Mouse (Mus musculus) ES-E14 (cell line): ENCODE data around the gene Ak5. TPM values are rescaled to one million over a fixed set of nuclear protein-coding genes. Genes with fewer than 3 reads are reported as not detected.

Experiments
- DNase-seq: peaks from one replicate; pipeline ENCODE4 v3.0.0-alpha.2; 2013; ENCODE audit warnings: low read depth, low spot score
- H3K27ac ChIP-seq: 2 replicates; pipeline ENCODE4 v1.5.1; 2012; ENCODE audit warnings: low read depth, mild to moderate bottlenecking, low read length, moderate library complexity, mixed read lengths; ENCODE audit not compliant: poor library complexity, insufficient read depth, severe bottlenecking
- H3K36me3 ChIP-seq: 2 replicates; pipeline ENCODE4 v1.6.1; 2012; ENCODE audit warnings: mild to moderate bottlenecking, low read length, moderate library complexity, mixed read lengths; ENCODE audit not compliant: control insufficient read depth, poor library complexity, insufficient read depth, severe bottlenecking
- H3K4me1 ChIP-seq, 2 experiments: fragments of 150-350 bp in 1 of 2; sonication (generic) in 1 of 2; 2 replicates each; pipeline ENCODE4 v1.6.1; 2012; ENCODE audit warnings: low read length in 2 of 2, mild to moderate bottlenecking in 1 of 2, mixed read lengths in 1 of 2; ENCODE audit not compliant: control insufficient read depth in 2 of 2, insufficient read depth in 2 of 2, poor library complexity in 1 of 2
- H3K4me3 ChIP-seq, 2 experiments: fragments of 150-350 bp in 1 of 2; sonication (generic) in 1 of 2; 2 replicates each; pipeline ENCODE4 v1.5.1; 2012; ENCODE audit warnings: low read length in 2 of 2, low read depth in 1 of 2, mild to moderate bottlenecking in 1 of 2, mixed read lengths in 1 of 2; ENCODE audit not compliant: insufficient read depth in 1 of 2, poor library complexity in 1 of 2, severe bottlenecking in 1 of 2
- H3K9ac ChIP-seq: 2 replicates; pipeline ENCODE4 v1.6.1; 2012; ENCODE audit warnings: low read depth, mild to moderate bottlenecking, low read length, mixed read lengths; ENCODE audit not compliant: poor library complexity, insufficient read depth, severe bottlenecking
- H3K9me3 ChIP-seq: fragments of 150-350 bp; sonication (generic); 2 replicates; pipeline ENCODE4 v1.6.1; 2012; ENCODE audit warnings: low read depth, mild to moderate bottlenecking, low read length; ENCODE audit not compliant: control insufficient read depth, insufficient read depth
- CHD2 ChIP-seq: IDR thresholded peaks from 2 replicates; pipeline ENCODE4 v1.6.1; 2014; ENCODE audit warnings: mild to moderate bottlenecking, low read depth, low read length, inconsistent platforms
- HCFC1 ChIP-seq: IDR thresholded peaks from 2 replicates; pipeline ENCODE4 v1.6.1; 2012; ENCODE audit warnings: low read length, inconsistent platforms, borderline replicate concordance; ENCODE audit not compliant: insufficient read depth
- MAFK ChIP-seq: IDR thresholded peaks from 2 replicates; pipeline ENCODE4 v1.6.1; 2014; ENCODE audit warnings: mild to moderate bottlenecking, low read depth, low read length, inconsistent platforms; ENCODE audit not compliant: insufficient read depth
- ZC3H11A ChIP-seq: IDR thresholded peaks from 2 replicates; pipeline ENCODE4 v1.6.1; 2012; ENCODE audit warnings: low read depth, mild to moderate bottlenecking, inconsistent platforms, low read length, borderline replicate concordance
- ZNF384 ChIP-seq: IDR thresholded peaks from 2 replicates; pipeline ENCODE4 v1.6.1; 2012; ENCODE audit warnings: low read depth, low read length, inconsistent platforms
- in situ Hi-C, 2 experiments: fragments of 600-800 bp; cut with MboI; formaldehyde crosslinking; loops; one replicate each; pipeline ENCODE4 v1.15.1; 2025; ENCODE audit warnings: low sequenced_read_pairs in 2 of 2, inconsistent platforms in 1 of 2; ENCODE audit not compliant: unreplicated experiment in 2 of 2
- total RNA-seq: library from RNA; depleted of rRNA; stranded (reverse); fragments of 300-350 nt; gene quantifications from 2 replicates; pipeline ENCODE4 v1.2.3, GENCODE M21; 2012

Gene Ak5
- total RNA-seq, 1 experiment, result 0.76 TPM

- Histone ChIP-seq H3K9ac (no peak overlapping the region), H3K4me3 (no peak overlapping the region), H3K27ac (no peak overlapping the region), H3K9me3 (no peaks in the 10 kb centered on the region), H3K4me1 (no peaks in the 10 kb centered on the region), H3K36me3 (no peaks in the 10 kb centered on the region)
- no peak for DNase-seq
- in situ Hi-C loops, result no loop called here
- TF ChIP-seq HCFC1, result no peak
- TF ChIP-seq ZNF384, result no peak
- no peak for TF ChIP-seq MAFK
- TF ChIP-seq ZC3H11A, result no peak
- no peak for TF ChIP-seq CHD2
Measured at GRCm38 (mm10) chr3:152495415-152495898, 172.7 kb downstream of the Ak5 start.

- in situ Hi-C loops, result no loop called here
- Histone ChIP-seq H3K9ac (no peak overlapping the region), H3K4me1 (no peaks in the 10 kb centered on the region), H3K27ac (no peak overlapping the region), H3K36me3 (no peaks in the 10 kb centered on the region), H3K9me3 (no peaks in the 10 kb centered on the region), H3K4me3 (no peak overlapping the region)
- TF ChIP-seq MAFK (no peak), ZC3H11A (no peak), HCFC1 (no peak), ZNF384 (no peak), CHD2 (no peak)
- DNase-seq, result no peak
Measured at GRCm38 (mm10) chr3:152494667-152495360, 173.3 kb downstream of the Ak5 start.

GRCm38 (mm10) chr3:152493813-152494212, 174.3 kb downstream of the Ak5 start:
- Histone ChIP-seq H3K36me3 (no peaks in the 10 kb centered on the region), H3K9me3 (no peaks in the 10 kb centered on the region), H3K9ac (no peak overlapping the region), H3K4me1 (no peaks in the 10 kb centered on the region), H3K27ac (no peak overlapping the region), H3K4me3 (no peak overlapping the region)
- TF ChIP-seq CHD2 (no peak), MAFK (no peak), HCFC1 (no peak), ZNF384 (no peak), ZC3H11A (no peak)
- no peak for DNase-seq
- in situ Hi-C loops, result no loop called here

- Histone ChIP-seq H3K27ac (no peak overlapping the region), H3K9me3 (no peaks in the 10 kb centered on the region), H3K4me3 (no peak overlapping the region), H3K36me3 (no peaks in the 10 kb centered on the region), H3K9ac (no peak overlapping the region), H3K4me1 (no peaks in the 10 kb centered on the region)
- in situ Hi-C loops, result no loop called here
- no peak for DNase-seq
- TF ChIP-seq HCFC1 (no peak), ZNF384 (no peak), MAFK (no peak), ZC3H11A (no peak), CHD2 (no peak)
Measured at GRCm38 (mm10) chr3:152492241-152492640, 175.9 kb downstream of the Ak5 start.
